Mouse (Mus musculus) left cerebral cortex, adult 11 months (tissue): ENCODE data around the gene Hoxa5.

Experiments
- DNase-seq: peaks from one replicate; pipeline ENCODE4 v3.0.0; 2022; ENCODE audit warnings: low spot score

The Hoxa5 gene

GRCm38 (mm10) chr6:52204050-52204752 is at the start of gene Hoxa5:
Gene Hoxa5, minus strand, starts transcription at chr6:52204587.
- no peak for DNase-seq

- no peak for DNase-seq
These were observed 49.4 kb upstream of the Hoxa5 start for GRCm38 (mm10) chr6:52253511-52254500.

DNA sequence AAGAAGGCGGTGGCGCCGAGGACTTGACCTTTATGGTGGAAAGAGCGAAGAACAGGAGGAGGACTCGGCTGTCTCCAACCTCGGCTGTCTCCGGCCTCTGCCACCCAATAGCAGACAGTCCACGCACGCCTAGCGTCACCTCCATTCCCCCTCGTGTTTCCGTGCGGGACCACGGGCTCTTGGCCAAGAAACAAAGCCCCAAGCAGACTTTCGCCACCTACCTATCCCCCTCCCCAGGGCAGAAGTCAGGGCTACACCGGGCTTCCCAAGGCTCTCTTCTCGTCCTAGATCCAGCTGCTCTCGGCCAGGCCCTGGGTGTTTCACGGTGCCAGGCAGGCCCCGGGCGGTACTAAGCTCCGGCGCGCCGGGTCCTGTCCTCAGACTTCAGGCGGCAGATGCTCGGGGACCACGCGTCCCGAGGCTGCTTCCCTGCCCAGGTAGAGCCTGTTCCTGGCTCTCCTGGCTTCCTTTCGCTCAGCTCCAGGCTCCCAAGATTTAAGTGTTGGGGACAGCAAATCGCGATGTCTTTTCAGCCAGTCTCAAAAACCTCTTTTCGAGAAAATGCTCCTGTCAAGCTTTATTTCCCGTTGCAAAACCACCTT is 48.5 kb upstream of the Hoxa5 start:
- DNase-seq, result no peak

DNA sequence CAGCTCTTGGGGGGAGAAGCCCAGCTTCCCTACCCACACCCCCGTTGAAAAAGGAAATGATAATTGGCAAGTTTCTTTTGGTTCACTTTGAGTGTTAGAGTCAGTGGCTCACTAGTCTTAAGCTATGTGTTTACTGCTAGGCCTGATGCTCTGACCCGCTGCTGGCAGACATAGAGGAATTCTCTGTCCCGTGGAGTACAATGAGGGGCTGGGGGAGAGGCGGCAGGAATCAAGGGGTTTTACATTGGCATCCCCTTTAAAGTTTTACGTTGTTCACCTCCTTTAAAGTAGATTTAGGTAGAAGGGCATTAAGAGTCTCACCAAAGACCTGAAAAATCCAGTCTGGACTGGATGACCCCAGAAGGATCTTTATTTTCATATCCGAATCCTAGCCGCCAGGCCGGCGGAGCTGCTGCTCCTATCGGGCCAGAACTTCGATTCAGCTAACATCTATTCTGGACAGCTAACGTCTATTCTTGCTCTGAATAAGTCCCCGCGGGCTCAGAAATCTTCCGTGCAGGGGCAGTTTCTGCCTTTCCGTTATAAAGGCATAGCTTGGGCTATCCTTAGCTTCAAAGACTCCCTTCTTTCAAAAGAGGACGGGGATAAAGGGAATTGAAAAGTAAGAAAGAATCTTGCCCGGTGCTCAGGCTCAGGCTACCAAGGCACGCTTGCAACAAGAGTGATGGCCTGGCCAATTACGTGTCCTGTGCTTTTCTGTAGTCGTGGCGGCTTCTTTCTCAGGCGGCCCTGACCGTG is 47.8 kb upstream of the Hoxa5 start:
- DNase-seq, result no peak

DNA sequence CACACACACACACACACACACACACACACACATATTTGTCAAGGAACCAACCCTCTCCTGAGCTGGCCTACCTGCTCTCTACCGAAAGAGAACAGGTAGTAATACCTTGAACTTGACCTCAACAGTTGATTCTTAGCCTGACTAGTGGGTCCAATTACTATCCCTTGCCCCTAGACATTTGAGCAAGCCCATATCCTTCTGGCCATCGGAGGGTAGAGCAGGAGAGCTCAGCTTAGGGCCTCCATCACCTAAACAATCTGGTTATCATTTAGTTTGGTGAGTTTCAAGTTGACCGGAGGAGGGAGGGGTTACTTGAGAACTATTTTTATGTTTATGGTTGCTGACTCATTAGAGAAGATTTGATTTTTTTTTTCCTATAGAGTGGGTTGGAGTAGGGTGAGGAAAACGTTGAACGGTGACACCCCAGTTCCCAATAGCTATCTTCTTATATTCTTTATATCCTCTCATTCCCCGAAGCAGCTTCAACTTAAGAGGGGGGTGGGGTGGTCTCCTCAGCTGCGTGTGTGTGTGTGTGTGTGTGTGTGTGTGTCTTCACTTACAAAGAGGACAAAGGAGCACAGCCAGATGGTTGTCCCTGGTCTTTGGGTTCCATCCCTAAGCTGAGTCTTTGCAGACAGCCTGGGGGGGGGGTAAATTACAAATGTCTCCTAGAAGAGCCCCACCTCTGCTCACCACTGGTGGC is 46.9 kb upstream of the Hoxa5 start:
- DNase-seq, result no peak

DNA sequence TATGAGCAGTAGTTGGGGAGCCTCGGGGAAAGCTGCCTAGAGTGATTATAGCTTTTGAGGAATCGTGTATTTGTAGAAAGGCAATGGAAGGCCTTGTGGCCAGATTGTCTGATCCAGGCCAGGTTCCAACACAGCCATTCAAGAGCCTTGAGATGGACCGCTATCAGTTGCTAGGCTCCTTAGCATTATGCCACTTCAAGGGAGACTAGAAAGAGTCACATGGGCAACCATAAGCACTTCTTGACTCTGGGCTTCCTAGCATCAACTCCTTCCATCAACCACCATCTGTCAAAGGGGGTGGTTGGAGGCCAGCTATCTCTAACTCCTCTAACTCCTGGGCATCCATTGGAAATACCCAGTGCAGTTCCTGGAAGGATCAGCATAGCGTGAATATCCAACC is 45.4 kb upstream of the Hoxa5 start:
- DNase-seq, result no peak

DNA sequence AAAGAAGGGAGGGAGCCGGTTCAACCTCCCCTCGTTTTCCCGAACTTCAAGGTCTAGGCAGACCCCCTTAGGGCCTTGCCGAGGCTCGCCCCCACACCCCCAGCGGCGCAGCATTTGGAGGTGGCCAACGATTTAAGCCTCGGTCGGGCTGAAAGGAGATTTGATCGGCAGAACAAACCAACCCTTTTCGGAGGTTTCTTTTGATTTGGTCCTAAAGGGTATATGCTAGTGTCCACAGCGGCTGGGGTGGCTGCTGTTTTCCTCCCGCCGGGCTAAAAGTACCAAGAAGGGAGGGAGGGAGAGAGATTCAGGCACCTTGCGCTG is 45.0 kb upstream of the Hoxa5 start:
- DNase-seq, result no peak

- DNase-seq, result no peak
These were observed 44.4 kb upstream of the Hoxa5 start for GRCm38 (mm10) chr6:52248638-52249414.

DNA sequence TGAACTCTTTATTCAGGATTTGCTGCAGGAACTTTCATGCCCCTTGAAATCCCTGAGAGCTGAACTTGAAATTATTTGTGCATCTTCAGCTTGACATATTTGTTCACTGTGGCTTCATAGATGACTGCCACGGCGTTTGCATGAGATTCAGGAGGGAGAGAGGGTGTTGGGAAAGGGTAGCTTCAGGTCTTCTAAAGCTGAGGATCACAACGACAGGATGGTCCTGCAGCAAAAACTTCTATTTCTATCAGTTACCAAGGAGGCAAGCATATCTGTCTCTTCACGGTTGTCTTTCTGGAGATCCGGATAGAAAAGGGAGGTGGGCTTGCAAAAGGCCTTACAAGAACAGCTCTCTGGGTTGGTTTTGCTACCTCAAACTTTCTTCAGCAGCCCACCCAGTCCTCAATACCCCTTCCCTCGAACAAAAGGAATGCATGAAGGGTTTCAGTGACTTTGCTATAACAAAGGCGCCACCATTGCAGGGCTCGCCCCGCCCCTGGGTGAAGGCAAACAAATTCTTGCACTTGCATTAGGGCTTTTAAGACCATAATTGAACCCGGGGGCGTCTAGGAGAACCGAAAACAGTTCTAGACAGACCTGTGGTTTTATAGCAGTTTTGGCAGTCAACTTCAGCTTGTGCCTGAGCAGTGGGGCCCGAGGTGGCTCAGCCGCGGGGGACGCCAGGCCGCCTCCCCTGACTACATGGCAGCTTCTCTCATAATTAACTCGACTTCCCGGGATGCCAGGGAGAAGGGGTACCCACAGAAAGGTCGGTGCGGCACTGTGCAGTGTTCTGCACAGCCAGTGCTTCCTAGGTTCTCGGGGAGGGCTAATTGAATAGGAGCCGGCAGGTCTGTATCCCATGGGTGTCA is 43.6 kb upstream of the Hoxa5 start:
- DNase-seq, result no peak

- DNase-seq, result no peak
These were observed 42.5 kb upstream of the Hoxa5 start for GRCm38 (mm10) chr6:52246916-52247315.

- no peak for DNase-seq
These were observed 42.0 kb upstream of the Hoxa5 start for GRCm38 (mm10) chr6:52246403-52246803.

DNA sequence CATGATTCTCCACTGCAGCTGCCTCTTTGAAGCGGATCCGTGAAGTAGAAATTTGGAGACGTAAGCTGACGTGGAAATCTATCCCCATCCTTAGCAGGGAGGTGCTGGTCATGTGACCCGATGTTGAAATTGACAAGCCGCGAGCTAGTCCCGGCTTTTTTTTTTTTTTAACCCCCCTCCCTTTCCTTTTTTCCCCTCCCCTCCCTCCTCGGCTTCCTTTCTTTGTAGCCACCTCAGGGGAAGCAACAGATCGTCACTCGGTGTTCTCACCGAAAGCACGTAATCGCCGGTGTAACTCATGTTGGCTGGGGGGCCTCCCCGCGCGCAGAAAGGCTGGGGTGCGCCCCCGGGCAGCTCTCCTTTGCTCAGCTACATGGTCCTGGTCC is 41.4 kb upstream of the Hoxa5 start, which contains the start of gene Hoxa11:
Gene Hoxa11 (minus strand): TSS at position 54 of the 386 bp plus-strand sequence.
- no peak for DNase-seq

DNA sequence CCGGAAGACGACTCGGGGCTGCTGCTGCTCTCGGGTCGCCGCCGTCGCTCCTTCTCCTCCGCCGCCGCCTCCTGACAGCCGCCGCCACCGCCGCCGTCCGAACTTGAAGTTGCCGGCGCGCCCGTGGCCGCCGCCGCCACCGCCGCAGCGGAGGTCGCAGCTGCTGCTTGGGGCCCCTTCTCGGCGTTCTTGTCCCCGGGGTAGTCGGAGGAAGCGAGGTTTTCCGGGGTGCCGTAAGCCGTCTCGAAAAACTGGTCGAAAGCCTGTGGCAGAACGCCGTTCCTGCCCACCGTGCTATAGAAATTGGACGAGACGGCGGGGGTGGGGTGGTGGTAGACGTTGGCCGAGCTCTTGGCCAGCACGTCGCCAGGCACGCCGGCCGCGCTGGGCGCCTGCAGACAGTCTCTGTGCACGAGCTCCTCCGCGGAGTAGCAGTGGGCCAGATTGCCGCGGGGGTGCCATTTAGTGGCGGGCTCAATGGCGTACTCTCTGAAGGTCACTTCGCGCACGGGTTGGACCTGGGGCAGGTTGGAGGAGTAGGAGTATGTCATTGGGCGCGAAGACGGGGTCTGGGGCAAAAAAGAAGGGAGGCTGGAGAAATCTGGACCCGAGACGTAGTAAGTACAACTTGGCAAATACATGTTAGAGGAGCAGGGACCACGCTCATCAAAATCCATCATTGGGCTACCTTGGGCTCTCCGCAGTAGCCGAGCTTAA is 40.8 kb upstream of the Hoxa5 start:
- DNase-seq, result no peak

DNA sequence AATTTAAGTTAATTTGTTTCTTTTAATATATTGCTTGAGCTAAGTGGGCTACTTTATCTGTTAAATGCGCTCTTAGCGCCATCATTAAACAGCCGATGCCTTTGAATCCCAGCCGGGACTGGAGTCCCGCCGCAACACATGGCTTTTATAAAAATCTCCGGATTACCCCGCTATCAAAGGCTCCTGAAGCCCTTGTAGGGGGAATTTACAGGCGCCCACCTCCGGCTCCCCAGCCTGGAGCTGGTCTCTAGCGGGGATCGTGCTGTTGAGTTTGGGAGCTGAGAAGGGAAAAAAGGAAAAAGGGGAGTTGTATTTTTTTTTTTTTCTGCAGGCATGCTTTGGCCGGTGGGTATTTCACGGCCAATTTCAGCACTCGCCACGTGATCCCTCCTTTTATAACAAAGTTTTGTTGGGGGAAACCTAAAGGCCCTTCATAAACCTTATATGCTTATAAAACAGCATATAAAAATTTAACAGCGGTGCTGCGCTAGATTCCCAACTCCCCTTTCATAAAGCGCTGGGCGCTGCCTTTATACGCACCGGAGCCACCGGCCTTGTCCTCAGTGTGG is 40.2 kb upstream of the Hoxa5 start:
- DNase-seq, result no peak

- DNase-seq, result no peak
These were observed 39.3 kb upstream of the Hoxa5 start for GRCm38 (mm10) chr6:52243681-52244121.

- DNase-seq, result no peak
These were observed 38.5 kb upstream of the Hoxa5 start for GRCm38 (mm10) chr6:52242801-52243332.

DNA sequence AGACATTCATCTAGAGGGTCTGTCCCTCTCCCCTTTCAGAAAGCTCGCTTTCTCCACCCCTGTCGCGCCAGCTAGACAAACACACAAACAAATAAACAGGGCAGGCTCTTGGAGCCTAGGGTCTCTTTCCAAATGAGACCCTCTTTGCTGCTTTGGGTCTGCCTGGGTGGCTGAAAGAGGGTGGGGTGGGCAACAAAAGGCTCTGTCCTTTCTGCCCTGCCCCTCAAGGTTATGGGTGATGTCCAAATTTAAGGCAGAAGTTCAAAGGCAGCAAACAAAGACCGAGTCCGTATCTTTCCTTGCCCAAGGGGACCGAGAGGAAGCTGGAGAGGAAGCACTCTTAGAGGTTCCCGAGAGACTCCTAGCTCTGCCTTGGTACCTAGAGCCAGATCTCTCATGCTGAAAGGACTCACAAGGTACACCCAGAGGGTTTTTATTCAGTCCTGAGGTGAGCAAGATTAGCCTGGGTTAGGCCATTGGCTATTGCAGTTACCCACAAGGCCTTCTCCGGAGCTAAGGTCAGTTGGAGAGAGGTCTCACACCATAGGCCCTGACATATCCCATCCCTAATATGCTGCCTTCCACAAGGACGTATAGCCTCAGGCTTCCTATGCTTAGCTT is 36.7 kb upstream of the Hoxa5 start:
- DNase-seq, result no peak
